16 mouse cellular contexts compared by ENCODE assay signal in the genomic region with DNA sequence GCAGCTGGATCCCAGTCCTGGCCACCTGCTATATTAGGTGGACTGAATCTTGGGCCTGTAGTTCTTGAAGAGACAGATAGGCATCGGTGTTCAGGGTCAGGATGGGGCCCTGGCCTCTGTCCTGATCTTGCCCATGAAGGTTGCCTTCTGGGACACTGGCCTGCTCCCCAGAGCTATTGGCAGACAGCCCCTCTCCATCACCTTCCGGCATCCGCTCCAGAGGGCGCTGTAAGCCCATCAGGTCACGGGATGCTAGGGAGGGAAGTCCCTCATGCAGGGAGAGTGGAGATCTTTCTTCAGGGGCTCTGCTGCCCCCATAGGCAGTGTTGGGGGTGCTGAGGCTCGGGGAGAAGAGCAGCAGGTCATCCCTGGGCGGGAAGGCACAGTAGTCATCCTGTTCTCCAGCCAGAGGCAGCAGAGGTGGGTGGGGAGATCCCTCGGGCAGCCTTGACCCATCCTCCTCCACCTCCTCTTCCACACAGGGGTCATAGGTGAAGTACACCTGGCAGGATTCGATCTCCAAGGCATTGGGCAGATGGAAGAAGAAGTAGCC. TPM values are rescaled to one million over a fixed set of nuclear protein-coding genes. Genes with fewer than 3 reads are reported as not detected.
DNase-seq lines count a peak whose midpoint lies in the region; ATAC-seq and TF ChIP-seq lines count a peak whose summit lies in the region.
"Had no signal": no experiment of that assay in that cellular context is flagged by ENCODE, and none has a peak within 500 bp of the region (broad histone marks: within the 10 kb centered on the region; RNA-seq: fewer than 3 reads in every experiment).

No protein-coding gene starts in this region.

- dilution Hi-C loops in CH12.LX (cut with MboI; ENCODE audit: extremely low pct_ligation_motif_present, extremely low pct_unique_long_range_greater_than_20kb, low sequenced_read_pairs) = no loop called here

- H3K4me2 ChIP-seq in forebrain, postnatal 0 days (ENCODE audit: low read depth) = no peak overlapping the region
- H3K4me2 ChIP-seq in forebrain, embryonic 13.5 days = no peak overlapping the region
- no peak overlapping the region for H3K4me2 ChIP-seq in CH12.LX (ENCODE audit: insufficient read depth, low read depth, poor library complexity, severe bottlenecking)
- H3K4me2 ChIP-seq: limb, embryonic 13.5 days; stomach, embryonic 15.5 days had no signal

- no peak for DNase-seq in forebrain, postnatal 0 days
- no peak for DNase-seq in layer of hippocampus, adult 2 months (ENCODE audit: low spot score in 2 of 2)
- no peak for DNase-seq in layer of hippocampus, postnatal 14 days (ENCODE audit: low spot score in 2 of 2)
- no peak for DNase-seq in CH12.LX (ENCODE audit: extremely low read depth)
- DNase-seq in right cerebral cortex, postnatal 10 days (ENCODE audit: low spot score in 2 of 2) = no peak
- DNase-seq: kidney, adult 11 months; right cerebral cortex, postnatal 14 days had no signal

- 0 out of 2 replicates have a peak, but pooled peaks have one; percentile 5 for TF ChIP-seq CTCF in forebrain, postnatal 0 days (IDR thresholded peaks at IDR 0.05; ENCODE audit: low read depth)
- peak; percentile 32 for TF ChIP-seq CTCF in layer of hippocampus, adult 2 months (conservative IDR thresholded peaks at IDR 0.05)
- TF ChIP-seq CTCF in CH12.LX (conservative IDR thresholded peaks at IDR 0.05 in 1 of 2, IDR thresholded peaks at IDR 0.05 in 1 of 2; ENCODE audit: low read depth in 2 of 2, low read length in 2 of 2) = peak in 1 of 2 experiments; percentile 53; a peak in 2 of 4 replicates

- in situ Hi-C loops in CH12.LX (cut with MboI; ENCODE audit: low pct_ligation_motif_present, low pct_unique_long_range_greater_than_20kb, low sequenced_read_pairs) = loop anchor here (5.0 kb wide), 1 partner anchor 41 kb away; no protein-coding TSS in a partner anchor

- H3K36me3 ChIP-seq in forebrain, postnatal 0 days (ENCODE audit: insufficient read depth) = no peaks in the 10 kb centered on the region
- H3K36me3 ChIP-seq in forebrain, embryonic 13.5 days (ENCODE audit: poor library complexity, severe bottlenecking) = no peaks in the 10 kb centered on the region
- H3K36me3 ChIP-seq in CH12.LX (replicated peaks in 1 of 2; ENCODE audit: control insufficient read depth in 1 of 2, insufficient read depth in 1 of 2, low read length in 1 of 2) = peaks cover 64 to 75% of the 10 kb centered on the region in 2 experiments
- H3K36me3 ChIP-seq: G1E; limb, embryonic 13.5 days; stomach, embryonic 15.5 days had no signal

- no peaks in the 10 kb centered on the region for H3K27me3 ChIP-seq in forebrain, postnatal 0 days (ENCODE audit: insufficient read depth, low read length)
- no peaks in the 10 kb centered on the region for H3K27me3 ChIP-seq in forebrain, embryonic 13.5 days
- H3K27me3 ChIP-seq in CH12.LX (replicated peaks) = no peaks in the 10 kb centered on the region
- H3K27me3 ChIP-seq: limb, embryonic 13.5 days; stomach, embryonic 15.5 days had no signal

- no peak for ATAC-seq in forebrain, postnatal 0 days
- ATAC-seq in forebrain, embryonic 13.5 days = no peak
- ATAC-seq in common myeloid progenitor, adult 5-6 weeks (replicated peaks; ENCODE audit: low read depth, poor library complexity, severe bottlenecking) = 0 out of 2 replicates have a peak, but pooled peaks have one; percentile 40
- no peak for ATAC-seq in inflammation-experienced regulatory T-cells, adult 6 months

- no peak overlapping the region for H3K9ac ChIP-seq in forebrain, postnatal 0 days
- no peak overlapping the region for H3K9ac ChIP-seq in forebrain, embryonic 13.5 days
- no peak overlapping the region for H3K9ac ChIP-seq in CH12.LX (ENCODE audit: insufficient read depth, low read depth)
- H3K9ac ChIP-seq: limb, embryonic 13.5 days; stomach, embryonic 15.5 days had no signal

- no peaks in the 10 kb centered on the region for H3K79me2 ChIP-seq in CH12.LX (replicated peaks; ENCODE audit: control insufficient read depth, extremely low read depth, insufficient read depth, poor library complexity, severe bottlenecking)

- 55% methylated on average over 9 of the region's 9 CpGs for WGBS in forebrain, postnatal 0 days
- 49% methylated on average over 9 of the region's 9 CpGs for WGBS in forebrain, embryonic 13.5 days

- TF ChIP-seq RAD21 in CH12.LX (IDR thresholded peaks at IDR 0.05; ENCODE audit: low read depth, low read length) = peak; percentile 40

- H3K4me3 ChIP-seq in forebrain, postnatal 0 days (ENCODE audit: low read depth, low read length) = no peak overlapping the region
- H3K4me3 ChIP-seq in forebrain, embryonic 13.5 days = no peak overlapping the region
- H3K4me3 ChIP-seq in layer of hippocampus, adult 2 months = no peak overlapping the region
- no peak overlapping the region for H3K4me3 ChIP-seq in CH12.LX (replicated peaks in 1 of 3; ENCODE audit: low read depth in 2 of 3, low read length in 2 of 3, poor library complexity in 1 of 3)
- H3K4me3 ChIP-seq: limb, embryonic 13.5 days; stomach, embryonic 15.5 days had no signal

- no peak for TF ChIP-seq POLR2A in CH12.LX (IDR thresholded peaks at IDR 0.05; ENCODE audit: low read depth, low read length)

- no peaks in the 10 kb centered on the region for H3K9me3 ChIP-seq in forebrain, postnatal 0 days (ENCODE audit: low read length)
- H3K9me3 ChIP-seq in forebrain, embryonic 13.5 days (replicated peaks) = no peaks in the 10 kb centered on the region
- peaks cover 1% of the 10 kb centered on the region for H3K9me3 ChIP-seq in CH12.LX (replicated peaks; ENCODE audit: low read length)
- H3K9me3 ChIP-seq: G1E; limb, embryonic 13.5 days; stomach, embryonic 15.5 days had no signal

- H3K4me1 ChIP-seq in forebrain, postnatal 0 days (ENCODE audit: insufficient read depth) = no peaks in the 10 kb centered on the region
- no peaks in the 10 kb centered on the region for H3K4me1 ChIP-seq in forebrain, embryonic 13.5 days
- H3K4me1 ChIP-seq in CH12.LX (ENCODE audit: control insufficient read depth in 1 of 2, insufficient read depth in 2 of 2) = peaks cover 11 to 47% of the 10 kb centered on the region in 2 experiments
- H3K4me1 ChIP-seq: limb, embryonic 13.5 days had no signal

- no peak overlapping the region for H3K27ac ChIP-seq in forebrain, postnatal 0 days (ENCODE audit: low read depth, low read length)
- no peak overlapping the region for H3K27ac ChIP-seq in forebrain, embryonic 13.5 days
- H3K27ac ChIP-seq in layer of hippocampus, adult 2 months = no peak overlapping the region
- no peak overlapping the region for H3K27ac ChIP-seq in CH12.LX (ENCODE audit: insufficient read depth, low read depth)
- H3K27ac ChIP-seq: limb, embryonic 13.5 days; stomach, embryonic 15.5 days had no signal

- TF ChIP-seq EP300 in CH12.LX (IDR thresholded peaks at IDR 0.05; ENCODE audit: low read length) = no peak

TF ChIP-seq in CH12.LX, 34 proteins besides CTCF, POLR2A, EP300 and RAD21 (continues in another document):
- TF ChIP-seq JUN (IDR thresholded peaks at IDR 0.05; ENCODE audit: insufficient read depth, low read depth, low read length) = no peak

RNA-seq across cellular contexts. Expression of gene Tmprss6, which starts 13.1 kb away (rescaled TPM):
- total RNA-seq in forebrain, postnatal 0 days (2014; rRNA removed) = 0.19 TPM in 1 of 2 replicates, not detected in the other
- 0.07 and 0.08 TPM in 2 replicates for polyA plus RNA-seq in forebrain, postnatal 0 days (2015; fragmentation: Nextera tagmentation; extraction: Ambion mirVana)
- polyA plus RNA-seq in forebrain, embryonic 13.5 days (2015; fragmentation: Nextera tagmentation; extraction: Ambion mirVana) = 0.49 TPM in 1 of 2 replicates, not detected in the other
- 1 to 10 TPM; 1.9 to 3.0 TPM for total RNA-seq in layer of hippocampus, adult 2 months (2021)
- total RNA-seq in layer of hippocampus, postnatal 14 days (2021) = not detected
- total RNA-seq in CH12.LX (2012; rRNA removed) (0.08 and 0.34 TPM in 2 replicates), CH12.LX (2014; rRNA removed) (0.24 TPM in 2 replicates)
- polyA plus RNA-seq in CH12.LX (2012; ENCODE audit: insufficient read length, low read depth) = 0.54 and 0.70 TPM in 2 replicates
- total RNA-seq in common myeloid progenitor, adult 5-6 weeks (2017) = not detected in 2 replicates
- not detected for polyA plus RNA-seq in inflammation-experienced regulatory T-cells, adult 6 months (2017; shearing (Covaris generic))
- total RNA-seq: heart, adult 18-20 months; layer of hippocampus, postnatal 10 days; megakaryocyte-erythroid progenitor cell, adult 5-6 weeks had no signal
- polyA plus RNA-seq: G1E had no signal

RNA-seq across cellular contexts. Expression of gene Il2rb, which starts 13.5 kb away (rescaled TPM):
- 0.14 TPM in 1 of 2 replicates, not detected in the other for total RNA-seq in forebrain, postnatal 0 days (2014; rRNA removed)
- polyA plus RNA-seq in forebrain, postnatal 0 days (2015; fragmentation: Nextera tagmentation; extraction: Ambion mirVana) = 0.03 and 0.22 TPM in 2 replicates
- not detected in 2 replicates for polyA plus RNA-seq in forebrain, embryonic 13.5 days (2015; fragmentation: Nextera tagmentation; extraction: Ambion mirVana)
- total RNA-seq in layer of hippocampus, adult 2 months (2021) = under 1 TPM in 1 of 2 experiments, not detected in 1; 0.20 TPM
- under 1 TPM; 0.07 to 0.12 TPM for total RNA-seq in layer of hippocampus, postnatal 14 days (2021)
- total RNA-seq in CH12.LX (2012; rRNA removed) = 31.2 and 34.3 TPM in 2 replicates
- 26.0 and 32.1 TPM in 2 replicates for total RNA-seq in CH12.LX (2014; rRNA removed)
- polyA plus RNA-seq in CH12.LX (2012; ENCODE audit: insufficient read length, low read depth) = 47.2 and 60.0 TPM in 2 replicates
- 0.19 and 1.9 TPM in 2 replicates for total RNA-seq in common myeloid progenitor, adult 5-6 weeks (2017)
- 100 to 1,000 TPM; 427 to 674 (median 450) TPM for polyA plus RNA-seq in inflammation-experienced regulatory T-cells, adult 6 months (2017; shearing (Covaris generic))
- polyA plus RNA-seq: G1E had no signal

RNA-seq across cellular contexts. Expression of gene C1qtnf6, which starts 49.7 kb away (rescaled TPM):
- total RNA-seq in forebrain, postnatal 0 days (2014; rRNA removed) = 2.0 and 4.0 TPM in 2 replicates
- polyA plus RNA-seq in forebrain, postnatal 0 days (2015; fragmentation: Nextera tagmentation; extraction: Ambion mirVana) = 9.6 and 10.2 TPM in 2 replicates
- 4.1 and 5.8 TPM in 2 replicates for polyA plus RNA-seq in forebrain, embryonic 13.5 days (2015; fragmentation: Nextera tagmentation; extraction: Ambion mirVana)
- total RNA-seq in layer of hippocampus, adult 2 months (2021) = 1 to 10 TPM; 4.5 to 5.2 TPM
- total RNA-seq in layer of hippocampus, postnatal 14 days (2021) = 10 to 100 TPM; 10.8 to 12.0 TPM
- total RNA-seq in CH12.LX (2012; rRNA removed) (4.1 and 6.3 TPM in 2 replicates), CH12.LX (2014; rRNA removed) (5.0 and 5.7 TPM in 2 replicates)
- 27.7 and 28.1 TPM in 2 replicates for polyA plus RNA-seq in CH12.LX (2012; ENCODE audit: insufficient read length, low read depth)
- total RNA-seq in common myeloid progenitor, adult 5-6 weeks (2017) = 0.24 and 0.50 TPM in 2 replicates
- polyA plus RNA-seq in inflammation-experienced regulatory T-cells, adult 6 months (2017; shearing (Covaris generic)) = 10 to 100 TPM in 1 of 3 experiments, 1 to 10 TPM in 2; 7.7 to 24.3 (median 8.0) TPM
- polyA plus RNA-seq: G1E had no signal

RNA-seq across cellular contexts. Expression of gene Kctd17, which starts 53.2 kb away (rescaled TPM):
- total RNA-seq in forebrain, postnatal 0 days (2014; rRNA removed) = 148 and 153 TPM in 2 replicates
- 146 and 152 TPM in 2 replicates for polyA plus RNA-seq in forebrain, postnatal 0 days (2015; fragmentation: Nextera tagmentation; extraction: Ambion mirVana)
- polyA plus RNA-seq in forebrain, embryonic 13.5 days (2015; fragmentation: Nextera tagmentation; extraction: Ambion mirVana) = 84.6 and 104 TPM in 2 replicates
- 100 to 1,000 TPM; 263 to 271 TPM for total RNA-seq in layer of hippocampus, adult 2 months (2021)
- total RNA-seq in layer of hippocampus, postnatal 14 days (2021) = 100 to 1,000 TPM; 254 to 262 TPM
- total RNA-seq in CH12.LX (2012; rRNA removed) (not detected in 2 replicates), CH12.LX (2014; rRNA removed) (not detected in 2 replicates)
- not detected in 2 replicates for polyA plus RNA-seq in CH12.LX (2012; ENCODE audit: insufficient read length, low read depth)
- 11.8 and 22.8 TPM in 2 replicates for total RNA-seq in common myeloid progenitor, adult 5-6 weeks (2017)
- polyA plus RNA-seq in inflammation-experienced regulatory T-cells, adult 6 months (2017; shearing (Covaris generic)) = 10 to 100 TPM in 1 of 3 experiments, 1 to 10 TPM in 2; 7.5 to 14.9 (median 8.8) TPM
- total RNA-seq: megakaryocyte-erythroid progenitor cell, adult 5-6 weeks had no signal
